Mouse (Mus musculus) neural tube, embryonic 15.5 days (tissue): ENCODE measurements around the gene Sgms1. TPM values are rescaled to one million over a fixed set of nuclear protein-coding genes. Genes with fewer than 3 reads are reported as not detected.

ENCODE experiments used
- ATAC-seq: fragments of 200-750 bp; cut with Nextera tagmentation; 2 replicates; pipeline ENCODE4 v1.8.0; 2017; ENCODE audit warnings: mild to moderate bottlenecking, moderate TSS enrichment, moderate library complexity; ENCODE audit not compliant: low FRiP score
- H3K27ac ChIP-seq: fragments of 300-500 bp; sonication (generic); replicated peaks from 2 replicates; pipeline ENCODE4 v1.5.1; 2015; ENCODE audit warnings: mild to moderate bottlenecking, inconsistent platforms
- H3K27me3 ChIP-seq: fragments of 300-500 bp; sonication (generic); replicated peaks from 2 replicates; pipeline ENCODE4 v1.6.1; 2015; ENCODE audit warnings: inconsistent platforms
- H3K36me3 ChIP-seq: fragments of 300-500 bp; sonication (generic); 2 replicates; pipeline ENCODE4 v1.6.1; 2015; ENCODE audit warnings: inconsistent platforms
- H3K4me1 ChIP-seq: fragments of 300-500 bp; sonication (generic); 2 replicates; pipeline ENCODE4 v1.6.1; 2015; ENCODE audit warnings: inconsistent platforms
- H3K4me2 ChIP-seq: fragments of 300-500 bp; sonication (generic); 2 replicates; pipeline ENCODE4 v1.6.1; 2015; ENCODE audit warnings: inconsistent platforms, mild to moderate bottlenecking, moderate library complexity
- H3K4me3 ChIP-seq: fragments of 300-500 bp; sonication (generic); replicated peaks from 2 replicates; pipeline ENCODE4 v1.5.1; 2015; ENCODE audit warnings: mild to moderate bottlenecking, inconsistent platforms
- H3K9ac ChIP-seq: fragments of 300-500 bp; sonication (generic); replicated peaks from 2 replicates; pipeline ENCODE4 v1.6.1; 2015; ENCODE audit warnings: mild to moderate bottlenecking, inconsistent platforms
- H3K9me3 ChIP-seq: fragments of 300-500 bp; sonication (generic); replicated peaks from 2 replicates; pipeline ENCODE4 v1.6.1; 2016; ENCODE audit warnings: inconsistent platforms
- WGBS: fragments of 180-500 bp; shearing (Covaris S2); methylation state at CpG from one replicate; pipeline ENCODE4 v1.1.7; 2015; ENCODE audit warnings: mixed read lengths; 5-methylcytosine and 5-hydroxymethylcytosine counted together
- polyA plus RNA-seq: library from polyadenylated mRNA; unstranded; fragments of >200 nt; fragmentation: Nextera tagmentation; extraction: Ambion mirVana; gene quantifications from 2 replicates; pipeline ENCODE4 v1.2.1, GENCODE M21; 2015

Gene Sgms1
- polyA plus RNA-seq, 1 experiment from 2014 or later = 24.6 TPM

- Histone ChIP-seq H3K36me3 (no peaks in the 10 kb centered on the region), H3K27ac (no peak overlapping the region), H3K4me3 (no peak overlapping the region), H3K4me1 (peaks cover 5% of the 10 kb centered on the region; the same call in 1 of the 2 replicates), H3K27me3 (no peaks in the 10 kb centered on the region), H3K9ac (no peak overlapping the region), H3K9me3 (no peaks in the 10 kb centered on the region), H3K4me2 (no peak overlapping the region)
- WGBS = 87% methylated on average over 5 of the region's 5 CpGs
- ATAC-seq = no peak
Observed at GRCm38 (mm10) chr19:32302835-32303381, 86.6 kb downstream of the Sgms1 start.

GRCm38 (mm10) chr19:32301568-32301967 lies 87.9 kb downstream of the Sgms1 start:
- Histone ChIP-seq H3K27ac (no peak overlapping the region), H3K27me3 (no peaks in the 10 kb centered on the region), H3K9me3 (no peaks in the 10 kb centered on the region), H3K9ac (no peak overlapping the region), H3K4me2 (no peak overlapping the region), H3K4me1 (peaks cover 5% of the 10 kb centered on the region; the same call in 1 of the 2 replicates), H3K36me3 (no peaks in the 10 kb centered on the region), H3K4me3 (no peak overlapping the region)
- no peak for ATAC-seq
- 87% methylated on average over 3 of the region's 3 CpGs for WGBS

- ATAC-seq = no peak
- no peak overlapping the region for H3K4me3 ChIP-seq
- 81% methylated on average over 7 of the region's 7 CpGs for WGBS
Observed at GRCm38 (mm10) chr19:32298221-32298620, 91.3 kb downstream of the Sgms1 start.

GRCm38 (mm10) chr19:32296863-32297262 lies 92.7 kb downstream of the Sgms1 start:
- peaks cover 18% of the 10 kb centered on the region for H3K4me1 ChIP-seq
- no peaks in the 10 kb centered on the region for H3K27me3 ChIP-seq
- no peak for ATAC-seq
- 90% methylated on average over 7 of the region's 7 CpGs for WGBS
- no peaks in the 10 kb centered on the region for H3K36me3 ChIP-seq
- no peak overlapping the region for H3K27ac ChIP-seq
- H3K9me3 ChIP-seq = no peaks in the 10 kb centered on the region
- H3K4me2 ChIP-seq = no peak overlapping the region
- H3K4me3 ChIP-seq = no peak overlapping the region
- no peak overlapping the region for H3K9ac ChIP-seq

More at GRCm38 (mm10) chr19:32298221-32298620, 91.3 kb downstream of the Sgms1 start:
- no peaks in the 10 kb centered on the region for H3K9me3 ChIP-seq
- H3K27ac ChIP-seq = no peak overlapping the region
- H3K4me2 ChIP-seq = no peak overlapping the region
- peaks cover 9% of the 10 kb centered on the region for H3K4me1 ChIP-seq
- H3K9ac ChIP-seq = no peak overlapping the region
- no peaks in the 10 kb centered on the region for H3K36me3 ChIP-seq
- H3K27me3 ChIP-seq = no peaks in the 10 kb centered on the region

GRCm38 (mm10) chr19:32295581-32295980 lies 93.9 kb downstream of the Sgms1 start:
- Histone ChIP-seq H3K4me2 (no peak overlapping the region), H3K4me1 (peaks cover 19% of the 10 kb centered on the region), H3K4me3 (no peak overlapping the region), H3K9ac (no peak overlapping the region), H3K36me3 (no peaks in the 10 kb centered on the region), H3K27me3 (no peaks in the 10 kb centered on the region), H3K9me3 (no peaks in the 10 kb centered on the region), H3K27ac (no peak overlapping the region)
- ATAC-seq = no peak
- WGBS = 54% methylated on average over 7 of the region's 7 CpGs

GRCm38 (mm10) chr19:32292782-32293776 lies 96.4 kb downstream of the Sgms1 start:
- Histone ChIP-seq H3K9me3 (no peaks in the 10 kb centered on the region), H3K27me3 (no peaks in the 10 kb centered on the region), H3K4me3 (no peak overlapping the region), H3K4me1 (peaks cover 19% of the 10 kb centered on the region), H3K36me3 (no peaks in the 10 kb centered on the region), H3K27ac (0 out of 2 replicates have a peak overlapping the region, but pooled peaks have one; percentile 23), H3K9ac (no peak overlapping the region), H3K4me2 (no peak overlapping the region)
- 0 out of 2 replicates have a peak, but pooled peaks have one; percentile 10 for ATAC-seq
- 87% methylated on average over 12 of the region's 12 CpGs for WGBS

GRCm38 (mm10) chr19:32292067-32292739 lies 97.3 kb downstream of the Sgms1 start:
- peaks cover 19% of the 10 kb centered on the region for H3K4me1 ChIP-seq
- H3K36me3 ChIP-seq = no peaks in the 10 kb centered on the region
- H3K9me3 ChIP-seq = no peaks in the 10 kb centered on the region
- no peak overlapping the region for H3K27ac ChIP-seq
- no peak overlapping the region for H3K9ac ChIP-seq
- ATAC-seq = no peak
- no peak overlapping the region for H3K4me3 ChIP-seq
- no peak overlapping the region for H3K4me2 ChIP-seq
- 82% methylated on average over 12 of the region's 12 CpGs for WGBS
- H3K27me3 ChIP-seq = no peaks in the 10 kb centered on the region

- WGBS = 90% methylated on average over 5 of the region's 5 CpGs
- no peak for ATAC-seq
Observed at GRCm38 (mm10) chr19:32291130-32291529, 98.4 kb downstream of the Sgms1 start.

GRCm38 (mm10) chr19:32288895-32289294 lies 100.6 kb downstream of the Sgms1 start:
- ATAC-seq = no peak
- 64% methylated on average over 5 of the region's 5 CpGs for WGBS

More at GRCm38 (mm10) chr19:32291130-32291529, 98.4 kb downstream of the Sgms1 start:
- no peaks in the 10 kb centered on the region for H3K27me3 ChIP-seq
- no peak overlapping the region for H3K4me2 ChIP-seq
- no peaks in the 10 kb centered on the region for H3K9me3 ChIP-seq
- H3K36me3 ChIP-seq = no peaks in the 10 kb centered on the region
- H3K4me1 ChIP-seq = peaks cover 19% of the 10 kb centered on the region
- H3K27ac ChIP-seq = no peak overlapping the region
- H3K4me3 ChIP-seq = no peak overlapping the region
- no peak overlapping the region for H3K9ac ChIP-seq

DNA sequence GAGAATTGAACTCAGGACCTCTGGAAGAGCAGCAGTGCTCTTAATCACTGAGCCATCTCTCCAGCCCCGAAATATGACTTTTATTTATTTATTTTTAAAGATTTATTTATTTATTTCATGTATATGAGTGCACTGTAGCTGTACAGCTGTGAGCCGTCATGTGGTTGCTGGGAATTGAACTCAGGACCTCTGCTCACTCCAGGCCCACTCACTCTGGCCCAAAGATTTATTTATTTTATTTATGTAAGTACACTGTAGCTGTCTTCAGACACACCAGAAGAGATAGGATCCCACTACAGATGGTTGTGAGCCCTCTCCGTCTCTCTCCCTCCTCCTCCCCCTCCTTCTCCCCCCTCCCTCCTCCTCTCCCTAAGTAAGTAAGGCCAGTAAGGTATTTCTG lies 101.7 kb downstream of the Sgms1 start:
- Histone ChIP-seq H3K4me1 (peaks cover 6% of the 10 kb centered on the region; the same call in 1 of the 2 replicates), H3K9ac (no peak overlapping the region), H3K27ac (no peak overlapping the region), H3K9me3 (no peaks in the 10 kb centered on the region), H3K27me3 (no peaks in the 10 kb centered on the region), H3K4me2 (no peak overlapping the region), H3K36me3 (no peaks in the 10 kb centered on the region), H3K4me3 (no peak overlapping the region)
- 84% methylated on average over 3 of the region's 3 CpGs for WGBS
- ATAC-seq = no peak

More at GRCm38 (mm10) chr19:32288895-32289294, 100.6 kb downstream of the Sgms1 start:
- Histone ChIP-seq H3K9me3 (no peaks in the 10 kb centered on the region), H3K27ac (no peak overlapping the region), H3K36me3 (no peaks in the 10 kb centered on the region), H3K27me3 (no peaks in the 10 kb centered on the region), H3K9ac (no peak overlapping the region), H3K4me1 (peaks cover 16% of the 10 kb centered on the region), H3K4me3 (no peak overlapping the region), H3K4me2 (no peak overlapping the region)

DNA sequence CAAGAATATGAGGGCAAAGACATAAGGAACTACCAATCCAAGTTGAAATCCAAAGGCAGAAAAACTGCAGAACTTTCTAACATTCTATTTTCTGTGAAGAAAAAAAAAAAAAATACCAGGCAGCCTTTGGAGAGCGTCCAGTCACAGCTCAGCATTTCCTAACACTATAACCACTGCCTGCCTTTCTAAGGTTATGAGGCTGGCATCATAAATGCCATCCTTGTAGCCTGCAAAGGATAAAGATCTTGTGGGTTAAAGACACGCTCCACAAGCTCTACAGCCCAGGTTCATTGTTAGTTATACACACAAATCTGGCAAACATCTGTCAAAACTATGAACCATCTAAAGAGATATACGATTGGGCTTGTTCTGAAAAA lies 104.1 kb downstream of the Sgms1 start:
- H3K4me3 ChIP-seq = no peak overlapping the region
- 0 out of 2 replicates have a peak, but pooled peaks cover 3% of the 10 kb centered on the region for H3K4me1 ChIP-seq
- H3K9me3 ChIP-seq = no peaks in the 10 kb centered on the region
- H3K9ac ChIP-seq = no peak overlapping the region
- no peaks in the 10 kb centered on the region for H3K27me3 ChIP-seq
- H3K36me3 ChIP-seq = no peaks in the 10 kb centered on the region
- no peak overlapping the region for H3K27ac ChIP-seq
- WGBS = 83% methylated on average over 3 of the region's 3 CpGs
- no peak overlapping the region for H3K4me2 ChIP-seq
- no peak for ATAC-seq
